Mouse (Mus musculus) CD4-positive, CD25-positive, alpha-beta regulatory T cell, adult 4 months (primary cell): ENCODE measurements around the gene Pcsk4. TPM values are rescaled to one million over a fixed set of nuclear protein-coding genes. Genes with fewer than 3 reads are reported as not detected.

Experiments used
- ATAC-seq: one replicate; pipeline ENCODE4 v1.8.0; 2017
- polyA plus RNA-seq, 2 experiments: library from polyadenylated mRNA; unstranded; fragments of 100-300 nt; shearing (Covaris generic); gene quantifications; one replicate each; pipeline ENCODE4 v1.2.1; 2017

Gene Pcsk4
- polyA plus RNA-seq = 10 to 100 TPM; 11.9 to 12.3 TPM

- peak; percentile 91 for ATAC-seq
Measured at GRCm38 (mm10) chr10:80329273-80330081, at the start of gene Pcsk4, which contains the start of gene Reep6. TSS of gene Pcsk4 (minus strand) at chr10:80329498. TSS of gene Reep6 (plus strand) at chr10:80329953.

- ATAC-seq = no peak
Measured at GRCm38 (mm10) chr10:80377716-80378115, 48.4 kb upstream of the Pcsk4 start.

- peak; percentile 93 for ATAC-seq
Measured at GRCm38 (mm10) chr10:80376160-80376559, 46.9 kb upstream of the Pcsk4 start.

GRCm38 (mm10) chr10:80374063-80374462 lies 44.8 kb upstream of the Pcsk4 start:
- ATAC-seq = no peak

- no peak for ATAC-seq
Measured at GRCm38 (mm10) chr10:80372706-80373105, 43.4 kb upstream of the Pcsk4 start.

GRCm38 (mm10) chr10:80371983-80372382 lies 42.7 kb upstream of the Pcsk4 start:
- no peak for ATAC-seq

GRCm38 (mm10) chr10:80371411-80371966 lies 42.2 kb upstream of the Pcsk4 start:
- no peak for ATAC-seq

GRCm38 (mm10) chr10:80369995-80370747 lies 40.9 kb upstream of the Pcsk4 start:
- ATAC-seq = no peak

- peak; percentile 48 for ATAC-seq
Measured at GRCm38 (mm10) chr10:80368392-80368791, 39.1 kb upstream of the Pcsk4 start.

GRCm38 (mm10) chr10:80367954-80368353 lies 38.7 kb upstream of the Pcsk4 start:
- no peak for ATAC-seq

GRCm38 (mm10) chr10:80365736-80366135 lies 36.4 kb upstream of the Pcsk4 start:
- no peak for ATAC-seq

GRCm38 (mm10) chr10:80363734-80364133 lies 34.4 kb upstream of the Pcsk4 start:
- no peak for ATAC-seq

GRCm38 (mm10) chr10:80357994-80358639 lies 28.8 kb upstream of the Pcsk4 start:
- no peak for ATAC-seq

- no peak for ATAC-seq
Measured at GRCm38 (mm10) chr10:80357336-80357735, 28.0 kb upstream of the Pcsk4 start.

- no peak for ATAC-seq
Measured at GRCm38 (mm10) chr10:80356737-80357136, 27.4 kb upstream of the Pcsk4 start.

GRCm38 (mm10) chr10:80356001-80356682 lies 26.8 kb upstream of the Pcsk4 start, which contains the start of gene Plk5:
TSS of gene Plk5 (plus strand) at chr10:80356459.
- no peak for ATAC-seq

GRCm38 (mm10) chr10:80355431-80355830 lies 26.1 kb upstream of the Pcsk4 start:
- no peak for ATAC-seq

GRCm38 (mm10) chr10:80352727-80353126 lies 23.4 kb upstream of the Pcsk4 start:
- ATAC-seq = no peak

- no peak for ATAC-seq
Measured at GRCm38 (mm10) chr10:80351896-80352295, 22.6 kb upstream of the Pcsk4 start.

GRCm38 (mm10) chr10:80350292-80350691 lies 21.0 kb upstream of the Pcsk4 start:
- peak; percentile 78 for ATAC-seq

GRCm38 (mm10) chr10:80348981-80349380 lies 19.7 kb upstream of the Pcsk4 start:
- no peak for ATAC-seq

GRCm38 (mm10) chr10:80348244-80348781 lies 19.0 kb upstream of the Pcsk4 start, which contains the start of gene Adamtsl5:
TSS of gene Adamtsl5 (minus strand) at chr10:80348412.
- ATAC-seq = peak; percentile 67
